Mouse (Mus musculus) megakaryocyte, embryonic 14.5 days (primary cell): ENCODE measurements around the gene Nr6a1.

Experiments used
- FLI1 ChIP-seq: IDR thresholded peaks from 2 replicates; pipeline ENCODE4 v1.6.1; 2012; ENCODE audit warnings: low read length, inconsistent platforms, mixed read lengths
- GATA1 ChIP-seq: IDR thresholded peaks from 3 replicates; pipeline ENCODE4 v1.6.1; 2012; ENCODE audit warnings: mixed read lengths, low read length, inconsistent platforms, borderline replicate concordance

DNA sequence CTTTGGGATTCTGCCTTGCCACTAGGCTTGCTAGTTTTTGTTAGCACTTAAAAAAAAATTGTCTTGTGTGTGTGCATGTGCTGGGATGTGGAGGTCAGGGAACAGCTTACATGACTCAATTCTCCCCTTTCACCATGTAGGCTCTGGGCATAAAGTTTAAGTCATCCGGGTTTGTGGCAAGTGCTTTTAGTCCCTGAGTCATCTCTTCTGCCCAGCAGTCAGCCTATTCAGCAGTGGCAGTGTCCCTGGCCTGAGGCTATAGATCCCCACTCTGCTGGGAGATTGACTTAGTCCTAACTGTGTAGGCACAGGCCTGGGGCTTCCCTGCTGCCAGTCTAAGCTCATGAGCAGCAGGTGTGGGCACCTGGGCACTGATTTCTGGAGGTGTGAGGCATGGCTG, 237.6 kb downstream of the Nr6a1 start:
- TF ChIP-seq GATA1 = no peak
- TF ChIP-seq FLI1 = no peak
